Mouse (Mus musculus) retina, embryonic 14.5 days (tissue): ENCODE data around the gene Dlx6.

Experiments
- DNase-seq: peaks from one replicate; pipeline ENCODE4 v3.0.0-alpha.2; 2015; ENCODE audit warnings: low spot score

The Dlx6 gene

DNA sequence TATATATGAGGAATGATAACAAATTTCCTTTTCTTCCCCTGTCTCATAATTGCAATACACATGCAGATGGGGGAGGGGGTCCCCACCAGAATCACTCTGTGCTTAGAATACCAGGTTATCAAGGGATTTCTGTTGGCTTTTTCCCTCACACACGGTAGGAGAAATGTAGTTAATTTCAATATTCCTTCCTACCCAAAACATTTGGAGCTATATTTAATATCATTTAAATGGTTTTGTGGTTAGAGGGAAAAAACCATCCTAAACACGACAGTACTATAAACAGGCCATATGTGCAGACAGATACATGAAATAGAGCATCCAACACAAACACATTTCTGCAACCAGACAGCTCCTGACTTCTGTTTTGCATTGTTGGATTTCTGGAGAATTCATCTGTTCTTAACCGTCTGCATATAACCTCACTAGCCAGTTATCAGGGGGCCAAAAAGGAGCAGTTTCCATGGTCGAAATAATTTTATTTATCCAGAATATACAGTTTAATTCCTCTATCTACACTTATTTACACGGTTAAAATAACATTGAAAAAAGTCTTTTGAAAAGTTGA, 14.3 kb downstream of the Dlx6 start:
- peak; percentile 8 for DNase-seq

DNA sequence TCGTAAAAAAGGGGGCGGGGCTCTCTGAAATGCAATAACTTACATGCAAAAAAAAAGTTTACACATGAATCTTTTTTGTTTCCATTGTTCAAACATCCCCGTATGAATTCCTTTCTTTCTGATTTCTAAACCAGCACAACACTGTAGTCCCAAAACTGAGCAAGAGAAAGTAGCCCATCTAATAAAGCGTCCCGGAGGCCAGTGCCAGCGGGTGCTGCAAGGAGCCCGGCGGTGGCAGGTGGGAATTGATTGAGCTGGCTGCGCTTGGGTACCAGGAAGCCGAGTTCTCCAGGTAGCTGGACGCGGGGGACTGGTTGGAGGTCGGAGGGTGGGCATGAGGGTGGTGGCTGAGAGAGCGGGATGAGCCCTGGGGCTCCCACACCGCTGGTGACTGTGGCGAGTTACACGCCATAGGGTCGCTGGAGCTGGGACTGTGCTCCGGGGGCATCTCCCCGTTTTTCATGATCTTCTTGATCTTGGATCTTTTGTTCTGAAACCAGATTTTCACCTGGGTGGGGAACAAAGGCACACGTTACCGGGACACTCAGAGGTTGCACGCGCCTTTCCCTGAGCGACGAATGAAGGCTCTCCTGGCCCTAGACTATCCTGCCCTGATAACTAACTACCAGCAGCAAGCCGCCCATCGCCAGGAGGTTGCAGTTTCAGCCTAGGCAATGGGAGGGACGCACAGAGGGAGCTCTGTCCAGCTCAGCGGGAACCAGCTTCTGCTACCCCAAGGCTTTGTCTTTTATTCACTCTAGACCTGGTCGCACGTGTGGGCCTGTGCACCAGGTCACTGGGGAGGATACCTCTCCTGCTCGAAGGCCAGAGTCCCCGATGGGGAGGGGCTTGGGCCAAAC, 15.1 kb downstream of the Dlx6 start:
- DNase-seq: peak; percentile 28

DNA sequence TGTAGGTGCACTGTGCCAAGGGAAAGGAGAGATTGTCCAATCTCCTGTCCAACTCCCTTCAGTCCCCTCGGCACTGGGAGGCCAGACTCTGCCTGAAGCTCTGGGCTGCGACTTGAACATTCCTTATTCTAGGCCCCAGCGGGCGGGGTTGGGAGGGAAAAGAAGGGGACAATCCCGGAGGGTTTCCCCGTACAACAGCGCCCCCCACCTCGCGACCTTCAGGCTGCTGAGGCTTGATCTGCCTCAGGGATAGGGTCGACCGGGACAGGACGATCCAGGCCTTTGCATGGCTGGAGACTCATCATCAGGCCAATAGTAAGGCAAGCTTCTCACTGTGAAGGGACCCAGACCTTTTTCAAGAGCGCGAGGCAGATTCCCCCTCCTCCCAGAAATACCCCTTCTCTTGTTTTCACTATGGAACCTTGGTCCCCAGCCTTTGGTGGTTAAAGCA, 15.7 kb downstream of the Dlx6 start:
- DNase-seq: peak; percentile 45

DNA sequence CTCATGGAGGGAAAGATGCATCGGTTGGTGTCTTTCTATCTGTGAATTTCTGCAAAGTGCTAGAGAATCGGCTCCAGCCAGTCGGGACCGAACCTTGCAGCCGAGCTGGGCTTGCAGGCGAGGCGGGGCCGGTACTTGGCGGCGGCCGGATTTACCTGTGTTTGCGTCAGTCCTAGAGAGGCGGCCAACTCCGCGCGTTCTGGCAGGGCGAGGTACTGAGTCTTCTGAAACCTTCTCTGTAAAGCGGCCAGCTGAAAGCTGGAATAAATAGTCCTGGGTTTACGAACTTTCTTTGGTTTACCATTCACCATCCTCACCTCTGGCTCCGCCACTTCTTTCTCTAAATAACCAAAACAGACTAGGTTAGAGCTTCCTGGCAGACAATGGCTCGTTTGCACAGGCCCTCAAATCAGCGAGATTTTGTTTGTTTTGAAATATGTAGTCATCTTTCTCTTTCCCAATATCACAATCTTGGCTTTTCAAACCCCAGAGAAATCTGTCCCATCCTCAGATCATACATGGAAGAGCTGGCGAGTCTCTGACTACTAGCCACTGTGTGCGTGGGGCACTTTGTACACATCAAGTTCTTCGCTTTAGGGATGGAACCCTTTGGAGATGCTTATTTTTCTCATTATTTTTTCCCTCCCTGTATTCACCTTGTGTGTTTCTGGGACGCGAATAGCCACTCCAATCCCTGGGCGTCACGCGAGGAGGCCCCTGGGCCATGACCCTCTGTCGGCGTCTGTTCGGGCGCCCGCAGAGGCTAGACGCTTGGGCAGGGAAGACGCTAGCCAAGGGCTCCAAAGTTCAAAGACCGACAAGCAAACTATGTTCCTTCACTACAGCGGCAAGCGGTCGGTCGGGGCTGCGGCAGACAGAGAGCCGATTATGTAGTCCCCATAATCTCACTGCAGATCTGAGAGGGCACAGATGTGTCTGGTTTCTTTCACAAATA, 16.5 kb downstream of the Dlx6 start:
- DNase-seq: peak; percentile 41

DNA sequence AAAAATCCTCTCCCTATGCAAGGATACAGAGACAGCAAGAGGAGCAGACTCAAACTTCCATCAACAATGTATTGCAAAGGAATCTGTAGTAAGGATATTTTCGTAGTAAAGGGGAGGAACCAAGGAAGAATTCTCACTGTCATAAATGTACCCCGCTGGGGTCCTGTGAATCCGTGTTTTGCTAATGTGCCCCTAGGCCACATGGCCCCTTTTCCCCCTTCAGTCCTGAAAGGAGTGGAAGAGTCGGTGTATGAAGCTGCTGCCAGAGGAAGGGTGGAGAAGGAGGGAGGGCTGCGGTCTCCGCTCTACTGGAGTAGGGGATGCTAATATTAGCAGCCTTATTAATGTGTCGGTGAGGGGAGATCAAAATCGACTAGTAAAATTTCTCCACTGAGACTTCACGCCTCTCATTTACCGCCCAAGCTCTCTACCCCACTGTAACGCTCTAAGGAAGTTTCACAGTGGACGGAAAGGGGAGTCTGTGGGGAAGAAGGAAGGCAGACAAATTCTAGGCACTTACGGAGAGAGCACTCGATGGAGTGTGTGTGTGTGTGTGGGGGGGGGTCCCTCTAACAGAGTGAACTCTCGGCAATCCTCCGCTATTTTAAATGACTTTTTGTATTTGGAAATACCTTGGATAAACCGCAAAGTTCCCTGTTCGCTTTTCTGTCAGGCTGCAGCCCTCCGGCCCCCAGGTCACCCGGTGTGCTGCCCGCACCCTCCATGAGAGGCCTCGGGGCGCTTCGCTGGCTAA, 17.4 kb downstream of the Dlx6 start:
- peak; percentile 41 for DNase-seq

DNA sequence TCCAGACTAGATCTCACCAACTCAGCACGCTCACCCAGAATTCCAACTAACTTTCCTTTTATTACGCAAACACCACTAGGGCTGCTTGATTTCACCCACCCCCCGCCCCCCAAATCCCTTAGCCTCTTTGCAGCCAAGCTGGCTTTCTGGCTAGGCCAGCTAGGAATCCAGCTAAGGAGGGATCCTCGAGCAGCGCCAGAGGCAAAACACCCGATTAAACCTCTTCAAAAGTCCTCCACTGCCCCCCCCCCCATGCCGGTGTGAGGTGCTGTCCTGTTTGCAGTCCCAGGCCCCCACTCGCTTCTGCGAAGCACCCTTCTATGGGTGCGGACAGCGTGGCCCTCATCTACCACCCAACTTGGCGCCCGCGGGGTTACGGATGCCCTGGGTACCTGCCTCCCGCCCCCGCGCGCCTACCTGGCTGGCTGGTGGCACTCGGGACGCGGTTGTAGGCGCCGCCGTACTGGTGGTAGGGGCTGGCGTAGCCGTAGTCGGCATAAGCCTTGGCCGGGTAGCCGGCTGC, 18.0 kb downstream of the Dlx6 start:
- DNase-seq: peak; percentile 16

DNA sequence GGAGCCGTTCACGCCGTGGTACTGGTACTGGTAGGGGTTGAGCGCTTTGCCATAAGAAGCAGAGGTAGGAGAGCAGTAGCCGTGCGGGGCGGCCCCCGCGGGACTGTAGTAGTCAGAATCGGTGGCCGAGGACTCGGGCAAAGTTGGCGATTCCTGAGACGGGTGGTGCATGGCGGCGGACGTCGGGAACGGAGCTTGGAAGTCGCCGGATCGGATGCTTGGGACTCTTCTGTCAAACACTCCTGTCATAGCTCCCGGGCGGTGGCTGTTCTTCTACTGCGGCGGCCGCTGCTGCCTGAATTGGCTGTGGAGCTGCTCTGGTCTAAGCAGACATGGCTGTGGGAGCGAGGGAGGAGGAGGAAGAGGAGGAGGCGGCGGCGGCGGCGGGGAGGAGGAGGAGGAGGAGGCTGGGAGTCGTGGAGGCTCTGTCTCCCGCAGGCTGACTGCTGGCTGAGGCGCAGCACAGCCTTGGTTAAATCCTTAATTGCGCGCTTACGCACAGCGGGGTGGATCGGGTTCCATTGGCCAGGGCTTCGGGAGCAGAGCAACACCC, 18.6 kb downstream of the Dlx6 start, which contains the start of gene Dlx5:
Dlx5 (minus strand) TSS at position 448 of the 553 bp plus-strand sequence.
- DNase-seq: peak; percentile 55

DNA sequence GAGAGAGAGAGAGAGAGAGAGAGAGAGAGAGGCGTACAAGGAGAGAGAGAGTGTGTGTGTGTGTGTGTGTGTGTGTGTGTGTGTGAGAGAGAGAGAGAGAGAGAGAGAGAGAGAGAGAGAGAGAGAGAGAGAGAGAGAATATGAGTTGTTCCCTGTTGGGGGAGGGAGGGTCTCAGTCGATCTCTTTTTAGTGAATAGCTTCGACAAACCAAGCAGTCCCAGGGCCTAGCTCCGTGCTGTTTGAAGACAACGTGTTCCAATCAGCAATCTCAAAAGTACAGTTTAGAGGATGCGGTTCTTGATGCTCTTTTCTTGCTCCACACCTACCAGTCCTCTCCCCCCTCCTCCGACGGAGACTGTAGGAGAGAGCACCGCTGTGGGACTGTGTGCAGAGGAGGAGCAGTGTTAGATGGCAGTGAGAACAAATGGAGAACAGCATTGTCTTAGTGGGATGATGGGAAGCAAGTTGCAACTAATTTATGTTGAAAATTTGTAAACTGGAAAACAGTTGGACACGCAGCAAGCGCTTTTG, 19.2 kb downstream of the Dlx6 start:
- DNase-seq: peak; percentile 25

DNA sequence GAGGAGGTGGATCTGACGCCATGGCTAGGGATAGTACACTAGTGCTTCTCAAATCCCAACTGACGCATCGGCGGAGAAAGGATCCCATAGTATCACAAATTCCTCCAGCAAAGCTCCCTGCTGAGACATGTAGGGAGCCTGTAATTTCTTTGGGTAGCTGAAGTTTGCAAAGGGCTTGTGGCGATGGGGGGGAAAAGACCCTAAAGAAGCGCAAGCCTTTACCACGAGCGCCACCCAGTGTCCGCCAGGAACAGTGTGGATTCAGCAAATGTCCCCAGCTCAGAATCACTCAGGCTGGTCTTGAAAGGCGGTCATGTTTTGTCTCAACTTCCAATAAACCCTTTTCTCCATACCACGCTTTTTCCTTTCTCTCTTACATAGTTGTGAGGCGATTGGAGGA, 21.8 kb downstream of the Dlx6 start:
- peak; percentile 90 for DNase-seq

DNA sequence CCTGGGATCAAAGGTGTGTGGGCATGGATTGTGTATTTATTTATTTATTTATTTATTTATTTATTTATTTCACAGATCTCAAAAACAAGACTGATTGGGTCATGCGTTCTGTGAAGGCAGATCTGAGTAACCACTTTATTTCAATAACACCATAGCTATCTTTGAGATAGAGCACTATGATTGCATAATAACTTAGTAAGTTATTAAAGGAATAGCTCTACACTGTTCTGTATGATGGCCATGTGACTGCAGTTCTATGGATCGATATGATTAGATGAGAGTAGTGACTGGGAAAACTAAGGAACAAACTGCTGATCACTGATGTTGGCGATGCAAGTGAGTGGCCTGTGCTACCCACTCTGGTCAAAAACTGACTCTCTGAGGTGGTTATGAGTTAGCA, 23.1 kb downstream of the Dlx6 start:
- no peak for DNase-seq

DNA sequence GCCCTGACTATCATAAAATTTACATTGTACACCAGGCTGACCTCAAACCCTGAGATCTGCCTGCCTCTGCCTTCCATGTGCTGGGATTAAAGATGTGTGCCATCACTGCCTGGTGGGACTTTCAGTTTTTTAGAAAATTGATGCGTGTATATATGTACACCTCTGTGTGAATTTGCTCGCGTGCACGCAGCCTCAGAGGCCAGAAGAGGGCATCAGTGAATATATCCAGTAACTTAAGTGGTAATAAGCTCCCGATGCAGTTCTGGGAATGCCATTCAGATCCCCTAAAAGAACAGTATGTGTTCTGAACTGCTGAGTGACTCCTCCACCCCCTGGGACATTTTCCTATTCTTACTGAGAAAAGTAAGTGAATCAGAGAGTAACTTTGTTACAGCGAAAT, 26.9 kb downstream of the Dlx6 start:
- no peak for DNase-seq

DNA sequence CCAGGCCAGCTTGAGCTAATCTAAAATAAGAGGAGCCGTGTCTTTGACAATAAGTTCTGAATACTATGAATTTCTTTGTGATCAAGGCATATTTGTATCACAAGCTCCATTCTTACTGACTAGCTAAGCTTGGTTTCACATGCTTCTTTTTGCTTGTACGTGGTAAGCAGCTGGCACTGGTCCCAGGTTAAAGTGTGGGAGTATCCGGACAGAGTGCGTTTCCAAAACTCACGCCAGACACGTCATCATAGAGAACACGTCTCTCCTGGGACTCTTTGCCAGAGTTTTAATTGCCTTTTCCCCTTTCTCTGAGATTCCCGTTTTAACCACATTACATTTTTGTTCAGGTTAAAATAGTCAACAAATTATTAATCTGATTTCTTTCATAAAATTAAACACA, 46.5 kb downstream of the Dlx6 start:
- DNase-seq: no peak

DNA sequence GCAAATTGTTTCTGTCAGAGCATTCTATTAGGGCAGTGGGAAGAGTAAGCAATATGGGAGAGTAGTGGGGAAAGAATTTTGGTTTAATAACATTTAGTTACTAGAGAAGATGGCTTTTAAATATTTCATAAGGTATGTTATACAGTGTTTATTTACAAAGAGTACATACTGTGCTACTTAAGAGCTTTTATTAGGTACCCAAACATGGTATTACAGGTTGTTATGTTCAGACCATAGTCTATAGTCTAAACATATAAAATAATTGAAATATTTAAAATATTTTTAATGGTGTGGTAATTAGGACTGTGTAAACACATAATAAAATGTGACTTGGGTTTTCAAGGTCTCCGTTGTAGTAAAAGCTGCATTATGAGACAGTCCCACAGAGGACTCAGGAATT, 51.2 kb downstream of the Dlx6 start:
- DNase-seq: no peak

DNA sequence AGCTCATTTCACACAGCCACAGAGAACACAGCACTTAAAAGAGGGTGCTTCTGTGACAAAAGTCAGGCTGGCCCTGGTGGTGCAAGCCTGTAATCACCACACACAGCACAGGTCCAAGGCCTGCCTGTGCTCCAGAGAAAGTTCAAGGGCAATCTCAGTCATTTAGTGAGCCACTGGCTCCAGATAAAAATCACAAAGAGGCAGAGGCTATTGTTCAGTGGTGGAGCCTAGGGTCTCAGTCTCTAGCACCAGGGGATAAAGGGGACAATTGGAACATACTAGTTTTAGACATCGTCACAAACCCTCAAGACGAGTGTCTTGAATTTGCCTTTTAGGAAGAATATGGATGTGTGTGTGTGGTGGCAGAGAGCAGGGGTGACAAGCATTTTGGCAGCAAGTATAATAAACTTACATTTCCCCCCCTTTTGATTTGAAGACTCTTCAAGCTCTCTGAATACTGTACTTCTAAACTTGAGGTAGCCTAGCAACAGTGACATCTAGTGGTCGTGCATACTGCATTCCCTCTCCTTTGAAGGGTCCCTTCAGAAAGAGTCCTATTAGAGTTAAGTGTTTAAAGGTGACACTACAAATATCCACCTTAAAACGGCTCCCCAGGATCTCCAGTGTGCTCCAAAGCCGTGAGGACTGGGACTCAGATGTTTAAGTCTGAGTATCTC, 51.9 kb downstream of the Dlx6 start:
- peak; percentile 73 for DNase-seq

DNA sequence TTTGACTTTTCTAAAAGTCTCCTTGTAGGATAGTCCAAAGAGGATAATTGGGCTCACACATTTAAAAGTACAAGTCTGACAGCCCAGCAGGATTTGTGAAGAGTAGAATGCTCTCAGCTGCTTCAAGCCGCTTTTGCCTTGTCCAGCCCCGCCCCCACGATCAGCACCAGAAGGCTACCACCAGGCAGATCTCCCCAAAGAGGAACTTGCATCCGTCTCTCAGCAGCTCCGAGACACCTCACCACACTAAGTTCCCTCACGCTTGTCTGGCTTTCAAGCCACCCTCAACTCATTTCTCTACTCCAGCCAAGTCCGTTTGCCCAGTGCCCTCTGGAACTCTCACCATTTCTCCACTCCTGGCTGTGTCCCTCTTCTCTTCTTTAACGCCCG, 52.4 kb downstream of the Dlx6 start:
- no peak for DNase-seq

DNA sequence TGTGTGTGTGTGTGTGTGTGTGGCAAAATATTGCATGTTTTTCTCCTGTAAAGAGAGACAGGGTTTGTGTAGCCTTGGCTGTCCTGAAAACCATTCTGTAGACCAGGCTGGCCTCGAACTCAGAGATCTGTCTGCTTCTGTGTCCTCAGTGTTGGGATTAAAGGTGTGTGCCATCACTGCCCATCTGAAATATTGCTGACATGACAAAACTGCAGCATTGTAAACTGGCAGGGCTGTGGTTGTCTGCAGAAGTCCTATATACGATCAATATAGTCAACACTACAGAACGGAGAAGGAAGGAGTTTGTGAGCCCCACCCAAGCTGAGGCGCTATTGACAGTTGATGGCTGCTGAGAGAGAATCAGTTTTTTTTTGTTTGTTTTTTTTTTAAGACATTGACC, 54.2 kb downstream of the Dlx6 start:
- no peak for DNase-seq
